Mouse (Mus musculus): ENCODE measurements at regions not wholly inside any gene's neighbourhood (a gene's known extent, or its start where the extent isn't known, plus 50 kb on each side); places are given as distances from the start of the nearest gene placed in this dataset.

DNA sequence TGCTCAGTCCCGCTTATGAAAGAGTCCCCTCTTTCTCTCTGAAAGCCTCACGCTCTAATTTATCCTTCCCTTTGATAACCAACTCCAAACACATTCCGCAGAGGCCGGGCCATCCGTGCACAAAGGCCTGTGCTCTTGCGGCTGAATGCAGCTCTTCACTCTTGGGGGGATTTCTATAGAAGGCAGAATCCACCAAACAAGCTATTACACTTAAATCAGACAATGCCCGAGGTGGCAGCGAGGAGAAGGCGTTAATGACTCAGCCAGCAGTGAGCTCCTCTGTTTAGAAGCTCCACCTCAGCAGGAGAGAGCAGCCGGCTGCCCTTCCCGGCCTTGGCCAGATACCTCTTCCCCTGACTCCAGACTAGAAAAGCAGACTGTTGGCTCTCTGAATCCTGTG is 166.9 kb upstream of the Cadm1 start:
- no peak overlapping the region for H3K4me3 ChIP-seq
- WGBS = 2% methylated on average over 11 of the region's 11 CpGs
- H3K4me2 ChIP-seq (replicated peaks) = peak overlapping the region; percentile 17; the same call in 1 of the 2 replicates
- H3K4me1 ChIP-seq = peaks cover 23% of the 10 kb centered on the region
- peak; percentile 57 for ATAC-seq (ENCODE audit: low FRiP score, low read depth)
- H3K27me3 ChIP-seq (replicated peaks) = peaks cover 12% of the 10 kb centered on the region
- H3K9me3 ChIP-seq = no peaks in the 10 kb centered on the region
- H3K9ac ChIP-seq = no peak overlapping the region
- H3K27ac ChIP-seq = no peak overlapping the region
- H3K36me3 ChIP-seq = no peaks in the 10 kb centered on the region

DNA sequence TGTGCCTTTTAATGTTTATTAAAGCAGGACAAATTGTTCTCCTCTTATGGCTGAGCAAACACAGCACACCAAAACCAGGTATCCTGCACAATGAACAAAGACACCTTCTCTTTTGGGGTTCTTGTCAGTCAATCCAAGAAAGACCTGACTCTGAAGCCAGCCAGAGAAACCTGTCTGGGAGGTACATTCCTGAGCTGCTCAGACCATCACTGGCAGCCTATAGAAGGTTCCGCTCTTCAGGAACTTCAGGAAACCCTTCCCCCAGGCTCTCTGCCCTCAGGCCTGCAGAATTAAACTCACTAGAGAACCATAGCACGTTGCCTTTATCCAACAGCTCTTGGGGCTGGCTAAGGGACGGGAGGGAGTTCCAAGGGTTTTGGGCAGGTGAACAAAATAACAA is 165.2 kb upstream of the Cadm1 start:
- Histone ChIP-seq H3K27me3 (replicated peaks) (peaks cover 12% of the 10 kb centered on the region), H3K4me2 (replicated peaks) (no peak overlapping the region), H3K9ac (no peak overlapping the region), H3K9me3 (no peaks in the 10 kb centered on the region), H3K27ac (no peak overlapping the region), H3K36me3 (no peaks in the 10 kb centered on the region), H3K4me3 (no peak overlapping the region), H3K4me1 (peaks cover 25% of the 10 kb centered on the region)
- ATAC-seq (ENCODE audit: low FRiP score, low read depth) = no peak
- WGBS = 89% methylated on average over 3 of the region's 3 CpGs

DNA sequence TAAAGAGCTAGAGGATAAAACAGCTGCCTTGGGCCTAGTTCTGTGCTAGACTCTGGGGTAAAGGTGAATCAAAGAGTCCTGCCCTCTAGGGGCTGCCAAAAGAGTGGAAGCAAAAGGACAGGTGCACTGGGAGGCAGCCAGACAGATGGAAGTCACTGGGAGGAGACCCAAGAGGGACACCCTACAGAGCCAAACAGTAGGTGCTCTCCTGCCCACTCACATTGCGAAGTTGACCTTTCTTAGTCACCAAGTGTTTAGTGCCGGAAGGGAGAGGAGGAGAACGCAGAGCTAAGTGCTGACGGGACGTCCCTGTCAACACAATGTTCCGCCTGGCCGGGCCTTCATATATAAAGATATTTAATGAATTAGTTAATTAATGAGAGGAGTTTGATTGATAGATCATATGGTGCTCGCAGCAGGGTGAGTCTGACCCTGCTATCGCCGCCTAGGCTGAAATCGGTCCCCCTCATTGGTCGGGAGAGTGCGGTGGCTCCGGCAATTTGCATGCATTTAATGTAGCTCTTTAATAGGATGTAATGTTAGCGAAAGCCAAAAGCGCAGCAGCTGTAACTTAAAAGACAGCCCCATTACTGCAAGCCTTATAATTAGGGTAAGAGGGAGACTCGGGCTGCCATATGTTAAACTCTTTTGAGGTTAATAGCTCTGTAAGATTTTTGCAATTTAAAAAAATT is 162.6 kb upstream of the Cadm1 start:
- Histone ChIP-seq H3K9ac (no peak overlapping the region), H3K36me3 (no peaks in the 10 kb centered on the region), H3K4me3 (no peak overlapping the region), H3K9me3 (no peaks in the 10 kb centered on the region), H3K27ac (no peak overlapping the region), H3K27me3 (replicated peaks) (peaks cover 12% of the 10 kb centered on the region), H3K4me1 (peaks cover 24% of the 10 kb centered on the region), H3K4me2 (replicated peaks) (peak overlapping the region; percentile 66)
- ATAC-seq (ENCODE audit: low FRiP score, low read depth) = peak; percentile 66
- WGBS = 8% methylated on average over 17 of the region's 17 CpGs

DNA sequence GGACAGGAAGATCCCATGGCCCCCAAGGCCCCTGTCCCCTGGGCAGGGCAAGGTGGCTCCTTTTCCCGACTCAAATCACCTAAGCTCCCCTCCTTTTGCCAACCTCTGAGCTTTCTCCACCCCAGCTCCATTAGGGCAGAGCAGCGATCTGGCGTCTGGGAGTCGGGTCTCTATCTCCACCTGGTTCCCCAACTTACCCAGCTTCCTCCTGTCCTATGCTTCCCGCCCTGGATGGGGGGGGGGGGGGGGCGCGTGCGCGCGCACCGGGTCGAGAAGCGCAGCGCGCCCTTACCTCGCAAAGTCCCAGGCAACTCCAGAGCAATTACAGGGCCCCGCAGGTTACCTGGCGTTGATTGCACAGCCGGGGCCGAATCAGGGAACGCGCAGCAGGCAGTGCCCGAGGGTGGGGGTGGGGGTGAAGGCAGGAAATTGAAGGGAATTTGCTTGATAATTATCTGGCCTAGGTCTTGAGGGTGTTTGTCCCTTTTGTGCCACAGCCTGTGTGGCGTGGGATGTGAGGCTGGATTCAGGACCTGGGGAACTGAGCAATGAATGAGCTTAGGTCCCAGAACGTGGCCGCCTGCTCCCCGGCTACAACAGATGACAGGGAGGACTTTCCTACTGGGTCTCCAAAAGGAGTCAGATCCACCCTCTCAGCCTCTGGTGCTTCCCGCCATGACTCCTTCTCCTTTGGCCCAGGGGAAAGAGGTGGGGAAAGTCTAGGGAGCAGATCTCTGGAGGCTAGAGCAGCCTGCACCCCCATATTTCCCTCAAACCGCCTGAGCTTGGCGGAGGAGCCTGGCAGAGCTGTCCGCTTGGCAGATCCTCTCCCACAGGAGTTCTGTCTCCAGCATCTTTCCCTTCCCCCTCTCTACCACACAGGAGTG is 161.7 kb upstream of the Cadm1 start:
- Histone ChIP-seq H3K27ac (no peak overlapping the region), H3K4me2 (replicated peaks) (peak overlapping the region; percentile 66), H3K4me3 (peak overlapping the region; percentile 30), H3K27me3 (replicated peaks) (peaks cover 12% of the 10 kb centered on the region), H3K36me3 (no peaks in the 10 kb centered on the region), H3K4me1 (peaks cover 16% of the 10 kb centered on the region), H3K9me3 (no peaks in the 10 kb centered on the region), H3K9ac (no peak overlapping the region)
- 3% methylated on average over 31 of the region's 31 CpGs for WGBS
- peak; percentile 29 for ATAC-seq (ENCODE audit: low FRiP score, low read depth)

DNA sequence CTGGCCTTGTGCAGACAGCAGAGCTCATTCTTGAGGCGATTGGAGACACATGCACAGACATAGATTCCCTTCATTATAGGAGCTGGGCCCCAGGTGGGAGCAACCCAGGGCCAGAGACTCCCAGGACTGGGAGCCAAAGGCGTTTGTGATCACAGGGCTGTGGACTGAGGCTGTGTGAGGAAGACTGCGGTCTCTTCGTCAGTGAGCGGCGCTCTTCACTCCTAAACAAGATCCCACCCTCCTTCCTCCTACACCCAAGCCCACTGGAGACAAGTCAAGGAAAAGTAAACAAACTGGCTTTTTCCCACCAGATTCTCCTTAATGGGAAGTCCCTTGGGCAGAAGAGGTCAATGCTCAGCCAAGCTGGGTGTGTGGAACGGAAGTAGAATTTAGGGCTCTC is 157.7 kb upstream of the Cadm1 start:
- Histone ChIP-seq H3K36me3 (no peaks in the 10 kb centered on the region), H3K4me1 (peaks cover 10% of the 10 kb centered on the region), H3K9me3 (no peaks in the 10 kb centered on the region), H3K4me3 (no peak overlapping the region), H3K4me2 (replicated peaks) (no peak overlapping the region), H3K9ac (no peak overlapping the region), H3K27me3 (replicated peaks) (peaks cover 1% of the 10 kb centered on the region; the same call in 1 of the 2 replicates), H3K27ac (no peak overlapping the region)
- no peak for ATAC-seq (ENCODE audit: low FRiP score, low read depth)
- 88% methylated on average over 7 of the region's 7 CpGs for WGBS

DNA sequence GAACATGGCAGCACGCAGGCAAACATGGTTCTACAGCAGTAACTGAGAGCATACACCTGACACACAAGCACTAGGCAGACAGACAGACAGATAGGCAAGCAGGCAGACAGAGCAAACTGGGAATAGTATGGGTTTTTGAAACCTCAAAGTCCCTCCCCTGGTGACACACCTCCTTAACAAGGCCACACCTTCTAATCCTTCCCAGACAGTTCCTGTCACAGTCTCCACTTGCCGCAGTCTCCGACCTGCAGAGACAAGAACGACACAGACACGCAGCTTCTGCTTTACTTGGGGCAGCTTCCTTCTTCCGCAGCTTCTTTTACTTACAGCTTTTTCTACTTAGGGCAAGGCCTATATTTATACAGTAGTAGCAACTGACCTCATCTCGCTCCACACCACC is 155.9 kb upstream of the Cadm1 start:
- no peaks in the 10 kb centered on the region for H3K27me3 ChIP-seq (replicated peaks)
- H3K9ac ChIP-seq = no peak overlapping the region
- H3K4me3 ChIP-seq = no peak overlapping the region
- H3K4me2 ChIP-seq (replicated peaks) = no peak overlapping the region
- no peak overlapping the region for H3K27ac ChIP-seq
- 95% methylated on average over 7 of the region's 7 CpGs for WGBS
- H3K36me3 ChIP-seq = no peaks in the 10 kb centered on the region
- no peaks in the 10 kb centered on the region for H3K4me1 ChIP-seq
- no peak for ATAC-seq (ENCODE audit: low FRiP score, low read depth)
- H3K9me3 ChIP-seq = no peaks in the 10 kb centered on the region

DNA sequence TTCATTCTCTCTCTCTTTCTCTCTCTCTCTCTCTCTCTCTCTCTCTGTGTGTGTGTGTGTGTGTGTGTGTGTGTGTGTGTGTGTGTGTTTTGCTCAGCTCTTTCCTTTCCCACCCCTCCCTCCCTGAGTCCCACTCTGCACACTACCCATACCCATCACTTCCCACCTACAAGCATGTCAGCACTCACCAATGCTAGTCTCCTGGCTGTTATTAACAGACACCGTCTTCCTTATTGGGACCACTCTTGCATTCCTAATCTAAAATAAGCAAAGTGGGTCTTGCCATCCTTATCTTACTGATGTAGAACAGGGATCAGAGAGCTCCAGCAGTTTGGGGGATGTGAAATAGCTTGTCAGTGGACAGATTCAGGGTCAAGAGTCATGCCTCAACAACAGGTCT is 153.3 kb upstream of the Cadm1 start:
- Histone ChIP-seq H3K9me3 (no peaks in the 10 kb centered on the region), H3K4me1 (peaks cover 4% of the 10 kb centered on the region; the same call in 1 of the 2 replicates), H3K4me2 (replicated peaks) (no peak overlapping the region), H3K36me3 (no peaks in the 10 kb centered on the region), H3K27me3 (replicated peaks) (no peaks in the 10 kb centered on the region), H3K4me3 (no peak overlapping the region), H3K9ac (no peak overlapping the region), H3K27ac (no peak overlapping the region)
- WGBS = 95% methylated on average over 1 of the region's 1 CpGs
- ATAC-seq (ENCODE audit: low FRiP score, low read depth) = no peak

DNA sequence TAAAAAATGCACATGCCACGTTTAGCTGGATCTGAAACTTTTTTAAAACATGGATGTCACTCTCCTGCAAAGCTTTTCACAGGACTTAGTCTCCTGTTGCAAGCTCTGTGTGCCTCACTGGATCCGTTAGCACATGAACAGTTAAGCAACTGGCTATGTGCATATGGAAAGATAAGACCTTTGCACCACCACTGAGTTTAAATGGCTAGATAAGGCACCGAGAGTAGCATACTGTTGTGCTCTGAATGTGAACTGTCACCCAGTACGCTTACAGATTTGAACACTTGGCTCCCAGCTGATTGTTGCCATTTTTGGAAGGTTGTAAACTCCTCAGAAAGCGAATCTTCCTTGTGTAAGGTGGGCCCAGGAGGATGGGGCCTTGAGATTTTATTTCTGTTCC is 151.4 kb upstream of the Cadm1 start:
- no peaks in the 10 kb centered on the region for H3K9me3 ChIP-seq
- no peak for ATAC-seq (ENCODE audit: low FRiP score, low read depth)
- 85% methylated on average over 5 of the region's 5 CpGs for WGBS
- H3K4me1 ChIP-seq = peaks cover 4% of the 10 kb centered on the region; the same call in 1 of the 2 replicates
- H3K27me3 ChIP-seq (replicated peaks) = no peaks in the 10 kb centered on the region
- no peak overlapping the region for H3K4me2 ChIP-seq (replicated peaks)
- H3K9ac ChIP-seq = no peak overlapping the region
- no peak overlapping the region for H3K4me3 ChIP-seq
- H3K27ac ChIP-seq = no peak overlapping the region
- no peaks in the 10 kb centered on the region for H3K36me3 ChIP-seq

DNA sequence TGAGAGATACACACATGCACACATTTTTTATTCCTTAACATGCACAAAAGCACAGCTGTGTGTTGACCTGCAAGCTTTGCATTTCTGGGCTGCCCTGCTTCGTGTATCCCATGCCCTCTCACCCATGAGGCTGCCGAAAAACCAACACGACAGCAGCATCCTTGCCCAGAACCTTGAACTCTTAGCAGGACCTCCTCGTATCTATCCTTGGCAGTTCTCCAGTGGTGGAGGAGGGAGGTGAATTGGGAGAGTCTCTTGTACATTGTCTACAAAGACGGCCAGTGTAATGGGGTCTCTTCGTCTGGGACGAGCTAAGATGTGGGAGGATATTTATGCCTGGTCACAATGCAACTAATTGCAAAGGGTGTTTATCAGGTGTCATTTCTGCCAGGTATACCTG is 149.6 kb upstream of the Cadm1 start:
- ATAC-seq (ENCODE audit: low FRiP score, low read depth) = no peak
- no peak overlapping the region for H3K4me2 ChIP-seq (replicated peaks)
- no peaks in the 10 kb centered on the region for H3K36me3 ChIP-seq
- H3K9ac ChIP-seq = no peak overlapping the region
- H3K4me1 ChIP-seq = peaks cover 15% of the 10 kb centered on the region
- no peaks in the 10 kb centered on the region for H3K9me3 ChIP-seq
- no peak overlapping the region for H3K4me3 ChIP-seq
- 81% methylated on average over 7 of the region's 7 CpGs for WGBS
- no peaks in the 10 kb centered on the region for H3K27me3 ChIP-seq (replicated peaks)
- H3K27ac ChIP-seq = no peak overlapping the region

DNA sequence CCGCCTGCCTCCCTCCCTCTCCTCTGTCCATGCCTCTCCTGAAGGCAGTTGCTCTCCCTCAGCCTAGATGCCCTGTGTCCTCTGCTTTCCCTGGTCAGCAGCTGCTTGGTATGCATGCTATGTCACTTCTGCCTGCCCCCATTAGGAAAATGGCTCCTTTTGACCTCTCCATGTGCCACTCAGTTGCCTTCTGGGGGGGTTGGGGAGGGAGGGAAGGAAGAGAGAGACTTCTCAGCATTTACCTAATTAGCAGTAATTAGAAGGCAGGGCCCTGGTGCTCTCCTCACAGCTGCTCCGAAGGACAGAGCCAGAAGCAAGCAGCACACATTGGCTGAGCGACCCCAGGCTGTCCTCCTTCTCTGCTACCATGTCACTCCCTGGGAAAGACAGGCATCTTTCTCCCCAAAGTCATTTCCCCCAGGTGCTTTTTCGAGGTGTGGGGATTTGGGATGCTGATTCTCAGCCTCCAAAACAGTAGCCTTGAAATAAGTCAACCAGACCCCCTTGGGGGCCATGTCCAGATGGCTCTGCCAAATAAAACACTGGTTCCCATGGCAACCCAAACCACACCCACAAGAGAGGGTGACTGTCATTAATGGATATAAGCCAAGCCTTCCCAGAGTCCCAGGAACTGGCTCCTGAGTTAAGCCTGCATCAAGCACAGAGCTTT is 145.7 kb upstream of the Cadm1 start:
- Histone ChIP-seq H3K9me3 (no peaks in the 10 kb centered on the region), H3K4me2 (replicated peaks) (peak overlapping the region; percentile 29), H3K4me1 (peaks cover 32% of the 10 kb centered on the region), H3K27ac (peak overlapping the region; percentile 38; the same call in 1 of the 2 replicates), H3K27me3 (replicated peaks) (no peaks in the 10 kb centered on the region), H3K9ac (no peak overlapping the region), H3K36me3 (no peaks in the 10 kb centered on the region), H3K4me3 (no peak overlapping the region)
- 27% methylated on average over 4 of the region's 4 CpGs for WGBS
- ATAC-seq (ENCODE audit: low FRiP score, low read depth) = peak; percentile 71

DNA sequence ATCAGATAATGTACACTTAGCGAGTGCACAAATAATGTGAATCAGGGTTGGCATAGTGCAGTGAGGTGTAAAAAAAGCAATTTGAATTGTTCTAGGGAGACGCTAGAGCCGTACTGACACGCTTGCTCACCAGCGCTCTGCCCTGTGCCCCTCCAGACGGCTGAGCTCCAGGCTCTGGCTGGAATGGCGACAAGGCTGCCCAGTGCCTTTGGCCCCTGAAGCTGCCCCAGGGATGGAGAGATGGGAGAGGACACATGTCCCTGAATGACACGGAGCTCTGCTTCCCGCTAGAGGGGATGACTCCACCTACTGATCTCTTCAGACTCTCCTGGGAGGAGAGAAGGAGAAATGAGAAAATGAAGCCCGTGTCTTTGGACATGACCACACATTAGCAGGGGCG is 143.3 kb upstream of the Cadm1 start:
- no peaks in the 10 kb centered on the region for H3K27me3 ChIP-seq (replicated peaks)
- H3K4me2 ChIP-seq (replicated peaks) = no peak overlapping the region
- no peaks in the 10 kb centered on the region for H3K36me3 ChIP-seq
- H3K27ac ChIP-seq = no peak overlapping the region
- H3K4me3 ChIP-seq = no peak overlapping the region
- WGBS = 69% methylated on average over 11 of the region's 11 CpGs
- H3K9ac ChIP-seq = no peak overlapping the region
- peaks cover 28% of the 10 kb centered on the region for H3K4me1 ChIP-seq
- no peaks in the 10 kb centered on the region for H3K9me3 ChIP-seq
- ATAC-seq (ENCODE audit: low FRiP score, low read depth) = no peak

DNA sequence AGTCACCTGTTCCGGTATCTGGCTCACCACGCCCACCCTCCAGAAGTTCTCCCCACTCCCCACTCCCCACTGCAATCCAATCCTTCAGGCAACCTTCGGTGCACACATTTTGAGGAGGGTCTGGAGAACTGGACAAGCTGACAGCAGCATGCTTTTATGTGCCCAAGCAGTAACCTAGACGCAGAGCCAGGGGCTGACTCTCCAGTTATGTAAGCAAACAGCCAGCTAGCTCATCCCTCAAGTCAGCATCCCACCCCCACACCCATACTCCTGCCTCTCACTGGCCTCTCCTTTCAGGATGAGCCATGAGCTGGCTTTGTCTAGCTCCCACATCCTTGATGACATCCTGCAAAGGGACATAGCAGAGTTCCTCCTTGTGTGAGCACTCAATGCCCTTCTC is 142.8 kb upstream of the Cadm1 start:
- Histone ChIP-seq H3K27me3 (replicated peaks) (no peaks in the 10 kb centered on the region), H3K9me3 (no peaks in the 10 kb centered on the region), H3K4me1 (peaks cover 28% of the 10 kb centered on the region), H3K4me2 (replicated peaks) (no peak overlapping the region), H3K27ac (no peak overlapping the region), H3K9ac (no peak overlapping the region), H3K4me3 (no peak overlapping the region), H3K36me3 (no peaks in the 10 kb centered on the region)
- ATAC-seq (ENCODE audit: low FRiP score, low read depth) = no peak
- 73% methylated on average over 4 of the region's 4 CpGs for WGBS
